In genomic region chr16:60873726-60874125, GRCm38 (mm10) we compare ENCODE assay signal across 26 mouse cellular contexts.
"Had no signal": no experiment of that assay in that cellular context is flagged by ENCODE, and none has a peak within 500 bp of the region (broad histone marks: within the 10 kb centered on the region; RNA-seq: fewer than 3 reads in every experiment).

No protein-coding gene starts in this region.

- H3K9me3 ChIP-seq: heart, embryonic 13.5 days; heart, embryonic 15.5 days; hindbrain, embryonic 13.5 days; hindbrain, embryonic 15.5 days; kidney, embryonic 15.5 days; limb, embryonic 13.5 days; limb, embryonic 15.5 days; liver, embryonic 12.5 days had no signal

- H3K4me3 ChIP-seq: heart, adult 2 months; heart, embryonic 13.5 days; heart, embryonic 15.5 days; hindbrain, embryonic 13.5 days; hindbrain, embryonic 15.5 days; kidney, embryonic 15.5 days; limb, embryonic 13.5 days; limb, embryonic 15.5 days; liver, embryonic 12.5 days had no signal

- H3K27ac ChIP-seq: heart, adult 2 months; heart, embryonic 13.5 days; heart, embryonic 15.5 days; hindbrain, embryonic 13.5 days; hindbrain, embryonic 15.5 days; hindbrain, postnatal 0 days; kidney, embryonic 15.5 days; kidney, postnatal 0 days; limb, embryonic 13.5 days; limb, embryonic 15.5 days; liver, embryonic 12.5 days had no signal

- H3K36me3 ChIP-seq: heart, embryonic 13.5 days; heart, embryonic 15.5 days; hindbrain, embryonic 13.5 days; hindbrain, embryonic 15.5 days; kidney, embryonic 15.5 days; limb, embryonic 13.5 days; limb, embryonic 15.5 days; liver, embryonic 12.5 days had no signal

- ATAC-seq: hindbrain, postnatal 0 days; intestine, embryonic 16.5 days; liver, embryonic 12.5 days had no signal

- H3K4me2 ChIP-seq: heart, embryonic 11.5 days; heart, embryonic 13.5 days; heart, embryonic 15.5 days; hindbrain, embryonic 13.5 days; hindbrain, embryonic 15.5 days; kidney, embryonic 15.5 days; limb, embryonic 13.5 days; limb, embryonic 15.5 days; liver, embryonic 12.5 days had no signal

- H3K9ac ChIP-seq: heart, embryonic 13.5 days; heart, embryonic 15.5 days; hindbrain, embryonic 13.5 days; hindbrain, embryonic 15.5 days; kidney, embryonic 15.5 days; limb, embryonic 13.5 days; limb, embryonic 15.5 days; liver, embryonic 12.5 days had no signal

- H3K4me1 ChIP-seq: heart, embryonic 13.5 days; heart, embryonic 15.5 days; hindbrain, embryonic 13.5 days; hindbrain, embryonic 15.5 days; kidney, embryonic 15.5 days; limb, embryonic 13.5 days; limb, embryonic 15.5 days; liver, embryonic 12.5 days had no signal

- DNase-seq: gastrocnemius, postnatal 14 days; gastrocnemius, postnatal 36 days; heart, adult 11 months; heart, adult 2 months; heart, postnatal 14 days; heart, postnatal 36 days; kidney, adult 11 months; kidney, adult 2 months; kidney, adult 9 months; kidney, postnatal 14 days; kidney, postnatal 36 days; layer of hippocampus, adult 9-11 months; layer of hippocampus, postnatal 36 days; left cerebral cortex, postnatal 4 days had no signal

- H3K27me3 ChIP-seq: heart, embryonic 13.5 days; heart, embryonic 15.5 days; hindbrain, embryonic 13.5 days; hindbrain, embryonic 15.5 days; kidney, embryonic 15.5 days; limb, embryonic 13.5 days; limb, embryonic 15.5 days; liver, embryonic 12.5 days had no signal
